Mouse (Mus musculus) heart, adult 8-10 months (tissue): ENCODE results near the gene Ankrd49. TPM values are rescaled to one million over a fixed set of nuclear protein-coding genes. Genes with fewer than 3 reads are reported as not detected.

ENCODE experiments used
- DNase-seq: peaks from one replicate; pipeline ENCODE4 v3.0.0; 2022; ENCODE audit warnings: low spot score
- total RNA-seq, 4 experiments: library from RNA; stranded (reverse); gene quantifications; 2 replicates each; pipeline ENCODE4 v1.2.4; 2022

Ankrd49 gene
- total RNA-seq, 4 experiments from 2014 or later = 5.8 to 7.5 (median 7.2) TPM

DNA sequence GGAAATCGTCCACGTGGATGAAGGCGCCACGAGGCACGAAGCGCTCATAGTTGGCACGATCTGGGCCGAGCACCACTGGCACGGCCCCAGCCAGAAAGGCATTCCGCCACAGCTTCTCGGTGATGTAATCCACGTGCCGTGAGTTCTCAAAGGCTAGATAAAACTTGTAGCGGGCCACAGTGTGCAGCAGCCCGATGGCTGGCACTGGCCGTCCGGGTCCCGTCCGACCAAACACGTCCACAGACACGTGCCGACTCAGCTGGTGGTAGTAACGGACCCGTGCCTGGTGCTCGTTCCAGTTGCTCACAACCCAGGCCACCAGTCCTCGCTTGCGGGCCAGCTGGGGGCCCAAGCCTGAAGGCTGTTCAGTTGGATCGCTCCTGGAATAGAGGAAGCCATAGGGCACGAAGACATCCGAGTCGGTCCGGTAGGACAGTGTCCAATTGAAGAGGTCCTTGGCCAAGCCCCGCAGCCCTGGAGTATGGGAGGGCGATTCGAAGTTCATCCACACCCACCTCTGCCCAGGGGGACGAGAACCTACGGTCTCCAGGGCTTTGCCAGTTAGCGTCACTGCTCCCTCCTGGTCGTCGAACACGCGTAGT is 33.7 kb downstream of the Ankrd49 start:
- no peak for DNase-seq

DNA sequence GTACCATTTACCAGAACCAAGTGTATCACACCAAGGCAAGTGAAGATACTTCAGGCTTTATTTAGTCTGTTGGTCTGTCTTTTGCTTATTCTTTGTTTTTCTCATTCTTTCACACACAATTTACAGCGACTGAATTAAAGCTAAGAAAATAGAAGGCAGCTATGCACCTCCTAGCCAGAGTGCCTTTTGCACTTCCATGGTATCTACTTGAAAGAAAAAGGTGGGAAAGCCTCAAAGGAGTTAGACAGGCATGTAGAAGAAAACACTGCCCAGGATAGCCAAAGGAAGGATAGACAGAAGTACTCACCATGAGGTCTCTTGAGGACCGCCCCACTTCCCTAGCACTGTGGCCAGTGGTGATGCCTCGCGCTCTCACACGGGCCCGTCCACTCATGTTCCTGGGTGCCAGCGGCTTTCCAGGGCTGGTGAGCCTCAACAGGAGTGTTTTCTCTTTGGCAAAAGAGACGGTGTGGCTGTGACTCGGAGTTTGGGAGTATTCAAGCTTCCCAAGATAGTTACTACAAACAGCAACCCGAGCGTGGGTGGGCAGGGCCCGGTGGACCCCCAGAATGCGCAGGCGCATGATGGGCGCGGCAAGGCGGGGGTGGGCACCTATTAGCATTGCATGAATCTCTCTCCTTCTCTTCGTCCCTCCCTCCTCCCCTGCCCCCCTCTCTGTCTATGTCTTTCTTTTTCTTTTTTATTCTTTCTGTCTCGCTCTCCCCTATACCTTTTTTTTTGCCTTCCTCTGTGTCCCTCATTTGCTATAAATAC is 44.3 kb downstream of the Ankrd49 start, which contains the start of gene Piwil4:
Gene Piwil4 (minus strand): TSS at position 583 of the 774 bp plus-strand sequence.
- DNase-seq = no peak

DNA sequence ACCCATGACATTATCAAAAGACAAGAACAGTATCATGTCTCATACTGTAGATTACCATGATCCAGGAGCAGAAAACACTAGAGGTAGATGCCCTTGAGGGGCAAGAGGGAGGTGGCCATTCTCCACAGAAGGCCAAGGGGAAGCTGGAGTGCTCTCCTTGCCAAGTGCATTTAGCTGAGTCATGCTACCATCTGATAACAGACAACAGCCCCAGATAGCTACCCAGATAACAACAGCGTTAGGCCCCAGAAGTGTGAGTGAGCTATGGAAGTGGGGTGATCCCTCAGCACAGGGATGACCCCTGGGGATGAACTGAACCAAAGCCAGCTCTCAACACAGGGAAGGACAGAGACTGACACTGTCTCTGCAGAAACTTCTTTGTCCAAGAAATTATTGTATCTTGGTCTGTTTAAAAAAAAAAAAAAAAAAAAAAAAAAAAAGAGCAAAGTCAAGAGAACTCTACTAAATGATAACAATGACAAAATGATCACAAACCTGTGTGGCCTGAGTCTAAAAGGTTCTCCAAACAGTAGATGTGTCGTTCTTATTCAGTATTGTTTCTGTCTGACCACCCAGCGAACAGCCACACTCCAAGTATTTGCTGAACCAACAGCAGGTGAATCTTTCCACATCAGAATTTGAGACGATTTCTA is 45.0 kb downstream of the Ankrd49 start:
- no peak for DNase-seq

DNA sequence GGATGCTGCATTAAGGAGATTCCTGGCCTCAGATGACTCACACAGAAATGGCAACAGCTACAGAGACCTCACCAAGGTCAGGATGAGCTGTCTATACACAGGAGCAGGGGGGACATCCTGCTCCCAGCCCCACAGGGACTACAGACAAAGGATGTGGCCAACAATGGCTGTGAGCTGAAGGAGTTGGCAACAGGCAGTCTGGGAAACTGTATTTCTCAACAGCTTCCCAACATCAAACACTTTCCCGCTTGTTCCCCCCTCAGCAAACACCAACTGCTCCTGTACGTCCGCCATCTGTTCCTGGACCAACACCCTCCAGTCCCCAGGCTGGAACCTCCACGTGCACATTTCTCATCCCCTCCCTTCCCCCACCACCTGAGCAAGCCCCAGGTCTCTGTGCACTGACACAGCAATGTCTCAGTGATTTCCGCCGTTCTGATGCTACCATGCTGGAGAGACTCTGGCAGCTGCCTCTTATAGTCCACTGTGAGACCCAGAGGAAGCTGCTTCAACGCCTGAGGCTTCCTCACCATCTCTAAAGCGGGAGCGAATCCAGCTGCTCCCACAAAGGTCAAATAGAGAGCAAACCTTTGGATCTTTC is 53.6 kb downstream of the Ankrd49 start:
- peak; percentile 14 for DNase-seq

Other genes starting within 250 kb of the Ankrd49 start
- gene Amotl1, start 139.8 kb downstream of the Ankrd49 start, total RNA-seq = 10 to 100 TPM; 56.2 to 65.0 (median 58.1) TPM
- gene Piwil4, start 44.1 kb downstream of the Ankrd49 start, total RNA-seq = not detected
- under 1 TPM; 0.33 to 0.63 (median 0.39) TPM for gene Fut4, start 32.5 kb downstream of the Ankrd49 start, total RNA-seq
- not detected for gene 1700012B09Rik, start 13.8 kb downstream of the Ankrd49 start, total RNA-seq
- 10 to 100 TPM in 2 of 4 experiments, 1 to 10 TPM in 2; 8.0 to 18.2 (median 10.6) TPM for gene Mre11a, start 202 bp downstream of the Ankrd49 start, total RNA-seq
- under 1 TPM in 1 of 4 experiments, not detected in 3; 0.09 TPM for gene Gpr83, start 75.4 kb upstream of the Ankrd49 start, total RNA-seq
- not detected for gene Izumo1r, start 119.1 kb upstream of the Ankrd49 start, total RNA-seq